Mouse (Mus musculus): ENCODE results near the gene Prdm5.

Prdm5 gene

DNA sequence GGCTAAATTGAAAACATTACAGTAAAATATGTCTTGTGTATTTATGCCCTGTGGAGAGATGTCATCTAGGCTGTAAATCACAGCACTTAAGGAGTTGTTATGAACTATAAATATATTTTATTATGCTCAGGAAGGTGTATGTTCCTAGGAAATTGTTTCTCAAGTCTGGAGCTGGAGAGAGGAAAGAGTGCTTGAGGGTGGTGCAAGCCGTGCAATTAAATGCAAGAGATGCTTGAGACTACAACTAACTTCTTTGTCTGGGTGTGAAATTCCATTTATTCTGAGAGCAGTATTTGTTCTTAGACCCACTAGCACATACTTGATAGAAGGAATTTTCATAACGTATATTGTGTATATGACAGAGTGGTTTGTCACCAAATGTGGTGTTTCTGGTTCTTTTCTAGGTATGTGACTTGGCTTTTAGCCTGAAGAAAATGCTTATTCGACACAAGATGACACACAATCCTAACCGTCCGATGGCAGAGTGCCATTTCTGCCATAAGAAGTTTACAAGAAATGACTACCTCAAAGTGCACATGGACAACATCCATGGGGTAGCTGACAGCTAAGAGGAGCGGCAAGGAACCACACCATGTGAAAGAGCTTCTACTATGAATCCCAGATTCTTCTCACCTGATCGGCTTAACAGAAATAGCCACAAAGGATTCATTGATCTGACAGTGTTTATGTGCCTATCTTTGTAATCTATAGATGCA is 156.9 kb downstream of the Prdm5 start:
- DNase-seq (ENCODE audit: low read depth), result no peak

DNA sequence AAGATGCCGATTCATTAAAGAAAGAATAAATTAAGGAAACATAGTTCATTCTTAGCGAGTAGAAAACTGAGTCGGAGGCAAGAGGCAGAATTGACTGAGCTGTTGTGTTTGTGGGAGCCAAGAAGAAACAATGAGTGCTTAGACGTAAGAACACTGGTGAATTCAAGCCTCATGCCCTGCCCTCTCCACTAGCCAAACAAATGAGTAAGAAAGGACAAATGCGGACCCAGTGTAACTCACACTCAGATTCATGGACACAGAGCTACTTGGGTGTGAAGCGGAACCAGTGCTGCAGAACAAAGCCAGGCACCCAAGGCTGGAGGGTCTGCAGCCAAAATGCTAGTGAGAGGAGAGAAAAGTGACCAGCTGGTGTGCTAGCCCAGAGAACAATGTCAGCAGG is 171.7 kb downstream of the Prdm5 start:
- DNase-seq (ENCODE audit: low read depth), result no peak

DNA sequence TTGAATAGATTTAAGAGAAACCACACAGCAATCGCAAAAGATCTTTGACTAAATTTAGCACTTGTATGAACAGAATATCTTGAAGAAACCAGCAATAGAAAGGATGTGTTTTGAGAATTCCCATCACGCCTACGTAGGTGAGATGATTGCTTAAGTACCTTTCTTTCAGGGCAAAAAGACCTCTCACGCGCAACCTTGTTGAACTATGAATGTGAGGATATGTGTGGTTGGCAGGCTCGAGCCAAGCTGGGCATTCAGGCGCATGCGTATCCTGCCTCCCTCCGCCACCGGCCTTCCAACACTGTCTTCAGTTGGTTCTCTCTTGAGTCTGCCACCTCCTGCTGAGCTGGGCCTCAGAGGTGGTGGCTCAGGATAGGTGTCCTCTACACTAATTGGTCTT is 173.5 kb downstream of the Prdm5 start, which contains the start of gene 4930544G11Rik:
4930544G11Rik (plus strand) TSS at position 301 of the 400 bp plus-strand sequence.
- DNase-seq (ENCODE audit: low read depth), result no peak

DNA sequence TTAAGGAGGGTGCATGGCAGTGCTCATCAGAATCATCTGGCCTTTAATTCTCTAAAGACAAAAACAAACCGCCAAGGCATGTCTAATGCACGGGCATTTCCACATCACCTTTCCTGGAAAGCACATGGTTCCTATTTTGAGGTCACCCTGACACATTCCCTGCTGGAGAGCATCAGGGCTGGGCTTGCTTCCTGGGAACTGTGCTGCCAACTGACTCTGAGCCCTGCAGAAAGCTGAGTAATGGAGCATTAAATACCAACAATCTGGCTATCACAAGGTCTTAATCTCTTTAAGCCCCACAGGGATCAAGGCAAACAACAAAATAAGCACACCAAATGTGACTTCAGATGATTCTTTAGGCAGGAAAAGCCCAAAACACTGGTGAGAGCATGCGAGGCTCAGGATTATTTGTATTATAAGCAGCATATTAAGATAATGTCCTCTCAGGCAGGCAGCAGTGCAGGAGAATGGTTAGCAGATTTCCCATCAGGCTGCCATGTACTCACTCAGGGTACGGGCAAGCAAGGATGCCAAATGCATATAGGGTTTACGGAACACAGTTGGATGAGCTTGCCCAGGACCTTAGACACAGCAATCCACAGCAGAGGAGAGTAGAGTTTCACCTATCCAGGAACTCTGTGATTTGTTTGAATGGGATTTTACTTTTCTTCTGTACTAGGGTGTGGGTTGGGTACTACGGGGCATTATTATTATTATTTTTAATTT is 190.8 kb downstream of the Prdm5 start:
- no peak for DNase-seq (ENCODE audit: low read depth)

DNA sequence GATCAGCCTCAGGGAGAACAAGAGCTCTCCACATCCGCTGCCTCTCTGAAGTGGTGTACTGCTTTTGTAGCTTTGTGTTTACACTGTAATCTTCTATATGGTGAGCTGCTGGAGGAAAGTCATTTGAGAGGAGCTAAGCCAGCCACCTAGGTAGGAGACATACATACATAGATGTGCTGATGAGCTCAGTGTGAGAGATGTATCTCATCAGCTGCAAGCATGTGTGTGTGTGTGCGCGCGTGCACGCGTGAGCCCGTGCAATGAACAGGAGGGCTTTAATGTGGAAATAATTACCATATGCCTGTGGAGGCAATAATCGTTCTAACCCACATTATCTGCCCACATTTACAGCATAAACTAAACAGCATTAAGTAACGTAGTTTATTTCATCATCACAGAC is 191.6 kb downstream of the Prdm5 start:
- DNase-seq (ENCODE audit: low read depth), result no peak

All from 416B (cell line).